In genomic region chr6:85188256-85189110, GRCm38 (mm10) we compare ENCODE assay signal across 9 mouse cellular contexts. TPM values are rescaled to one million over a fixed set of nuclear protein-coding genes. Genes with fewer than 3 reads are reported as not detected.
DNase-seq lines count a peak whose midpoint lies in the region; ATAC-seq and TF ChIP-seq lines count a peak whose summit lies in the region.
"Had no signal": no experiment of that assay in that cellular context is flagged by ENCODE, and none has a peak within 500 bp of the region (broad histone marks: within the 10 kb centered on the region; RNA-seq: fewer than 3 reads in every experiment).

No protein-coding gene starts in this region.

- no peaks in the 10 kb centered on the region for H3K9me3 ChIP-seq in ES-E14 (ENCODE audit: control insufficient read depth, insufficient read depth, low read depth, low read length)
- H3K9me3 ChIP-seq in intestine, embryonic 16.5 days (ENCODE audit: control insufficient read depth, low read length), result no peaks in the 10 kb centered on the region
- no peaks in the 10 kb centered on the region for H3K9me3 ChIP-seq in liver, embryonic 16.5 days (replicated peaks; ENCODE audit: control insufficient read depth, low read length)

- peak overlapping the region; percentile 61 to 81 for H3K4me3 ChIP-seq in ES-E14 (ENCODE audit: insufficient read depth in 1 of 2, low read depth in 1 of 2, low read length in 2 of 2, poor library complexity in 1 of 2, severe bottlenecking in 1 of 2)
- H3K4me3 ChIP-seq in intestine, embryonic 16.5 days (ENCODE audit: low read length), result peak overlapping the region; percentile 45
- H3K4me3 ChIP-seq in liver, embryonic 16.5 days (ENCODE audit: low read depth, low read length), result peak overlapping the region; percentile 36; the same call in 1 of the 2 replicates

- ATAC-seq in intestine, embryonic 16.5 days, result no peak
- ATAC-seq in liver, embryonic 16.5 days (ENCODE audit: low read depth), result no peak
- ATAC-seq in erythroid progenitor cell, adult 5-6 weeks (replicated peaks; ENCODE audit: low FRiP score, poor library complexity, severe bottlenecking), result no peak

- peaks cover 0 to 2% of the 10 kb centered on the region in 2 experiments; a peak in 1 of 4 replicates for H3K4me1 ChIP-seq in ES-E14 (ENCODE audit: control insufficient read depth in 2 of 2, insufficient read depth in 2 of 2, low read length in 2 of 2, poor library complexity in 1 of 2)
- H3K4me1 ChIP-seq in intestine, embryonic 16.5 days (ENCODE audit: control insufficient read depth, insufficient read depth, low read length), result peaks cover 27% of the 10 kb centered on the region
- no peaks in the 10 kb centered on the region; the same call in 1 of the 2 replicates for H3K4me1 ChIP-seq in liver, embryonic 16.5 days (ENCODE audit: control insufficient read depth, low read depth, low read length)

- H3K9ac ChIP-seq in ES-E14 (ENCODE audit: insufficient read depth, low read depth, low read length, poor library complexity, severe bottlenecking), result peak overlapping the region; percentile 22; the same call in 1 of the 2 replicates
- H3K9ac ChIP-seq in intestine, embryonic 16.5 days (ENCODE audit: low read depth, low read length), result no peak overlapping the region
- H3K9ac ChIP-seq in liver, embryonic 16.5 days (ENCODE audit: low read depth, low read length), result no peak overlapping the region

- no peaks in the 10 kb centered on the region for H3K36me3 ChIP-seq in ES-E14 (ENCODE audit: control insufficient read depth, insufficient read depth, low read length, poor library complexity, severe bottlenecking)
- H3K36me3 ChIP-seq in intestine, embryonic 16.5 days (ENCODE audit: control insufficient read depth, insufficient read depth, low read length), result no peaks in the 10 kb centered on the region
- H3K36me3 ChIP-seq in liver, embryonic 16.5 days (ENCODE audit: control insufficient read depth, insufficient read depth), result no peaks in the 10 kb centered on the region

- H3K27ac ChIP-seq in ES-E14 (ENCODE audit: insufficient read depth, low read depth, low read length, poor library complexity, severe bottlenecking), result no peak overlapping the region
- H3K27ac ChIP-seq in intestine, embryonic 16.5 days (ENCODE audit: low read length), result no peak overlapping the region
- H3K27ac ChIP-seq in liver, embryonic 16.5 days (ENCODE audit: low read length), result no peak overlapping the region

- peak overlapping the region; percentile 84 for H3K4me2 ChIP-seq in intestine, embryonic 16.5 days (ENCODE audit: low read depth, low read length)
- peak overlapping the region; percentile 50; the same call in 1 of the 2 replicates for H3K4me2 ChIP-seq in liver, embryonic 16.5 days (ENCODE audit: low read depth, low read length)

- DNase-seq in ES-E14 (ENCODE audit: low read depth, low spot score), result no peak
- peak; percentile 34 for DNase-seq in embryo, embryonic 11 days
- no peak for DNase-seq in urinary bladder, postnatal 10 days (ENCODE audit: low spot score)
- DNase-seq in frontal cortex, postnatal 14 days (ENCODE audit: low spot score in 2 of 2), result no peak
- DNase-seq in adrenal gland, adult 18-20 months (ENCODE audit: low spot score in 2 of 2), result no peak

- in situ Hi-C loops in ES-E14 (cut with MboI; ENCODE audit: low sequenced_read_pairs in 2 of 2, unreplicated experiment in 2 of 2), result loop anchor here (25.0 kb wide), 2 partner anchors 601 to 1476 kb away; partner anchors contain the start of genes Vax2 (in 2 of the 2) and Cyp26b1 (in 1 of the 2)

- WGBS in intestine, embryonic 16.5 days, result under 1% methylated on average over 39 of the region's 39 CpGs
- WGBS in liver, embryonic 16.5 days (ENCODE audit: insufficient replicate concordance), result 2% methylated on average over 39 of the region's 39 CpGs

- H3K27me3 ChIP-seq in intestine, embryonic 16.5 days (replicated peaks; ENCODE audit: control insufficient read depth, insufficient read depth, low read length), result peaks cover 75% of the 10 kb centered on the region
- peaks cover 91% of the 10 kb centered on the region for H3K27me3 ChIP-seq in liver, embryonic 16.5 days (ENCODE audit: control insufficient read depth, insufficient read depth, low read depth, low read length)

TF ChIP-seq in ES-E14, 5 proteins besides CTCF, POLR2A, EP300 and RAD21:
- TF ChIP-seq ZNF384 (IDR thresholded peaks at IDR 0.05; ENCODE audit: low read depth, low read length) (no peak), ZC3H11A (IDR thresholded peaks at IDR 0.05; ENCODE audit: borderline replicate concordance, low read depth, low read length) (no peak), CHD2 (IDR thresholded peaks at IDR 0.05; ENCODE audit: low read depth, low read length) (no peak), MAFK (IDR thresholded peaks at IDR 0.05; ENCODE audit: insufficient read depth, low read depth, low read length) (no peak), HCFC1 (IDR thresholded peaks at IDR 0.05; ENCODE audit: borderline replicate concordance, insufficient read depth, low read length) (no peak)

RNA-seq across cellular contexts. Expression of gene Emx1, which starts 1.2 kb away (rescaled TPM):
- total RNA-seq in ES-E14 (2012; rRNA removed), result 0.37 TPM in 1 of 2 replicates, not detected in the other
- polyA plus RNA-seq in intestine, embryonic 16.5 days (2015; fragmentation: Nextera tagmentation; extraction: Ambion mirVana), result 0.10 TPM in 1 of 2 replicates, not detected in the other
- polyA plus RNA-seq in liver, embryonic 16.5 days (2015; fragmentation: Nextera tagmentation; extraction: Ambion mirVana), result not detected in 2 replicates
- not detected in 2 replicates for total RNA-seq in erythroid progenitor cell, adult 5-6 weeks (2015; ENCODE audit: low replicate concordance)
- not detected in 2 replicates for total RNA-seq in erythroid progenitor cell, adult 5-6 weeks (2017; ENCODE audit: low replicate concordance)
- not detected for total RNA-seq in adrenal gland, adult 18-20 months (2021)
- total RNA-seq: adrenal gland, adult 2 months had no signal
- polyA plus RNA-seq: adrenal gland, adult 2 months had no signal

RNA-seq across cellular contexts. Expression of gene Spr, which starts 50.9 kb away (rescaled TPM):
- 75.3 and 83.0 TPM in 2 replicates for total RNA-seq in ES-E14 (2012; rRNA removed)
- polyA plus RNA-seq in intestine, embryonic 16.5 days (2015; fragmentation: Nextera tagmentation; extraction: Ambion mirVana), result 94.1 and 101 TPM in 2 replicates
- 29.0 and 30.2 TPM in 2 replicates for polyA plus RNA-seq in liver, embryonic 16.5 days (2015; fragmentation: Nextera tagmentation; extraction: Ambion mirVana)
- 1.1 and 1.3 TPM in 2 replicates for total RNA-seq in erythroid progenitor cell, adult 5-6 weeks (2015; ENCODE audit: low replicate concordance)
- 0.77 and 2.6 TPM in 2 replicates for total RNA-seq in erythroid progenitor cell, adult 5-6 weeks (2017; ENCODE audit: low replicate concordance)
- total RNA-seq in adrenal gland, adult 18-20 months (2021), result 10 to 100 TPM; 67.1 to 77.5 TPM

Comparison
In these comparisons a context has a peak if more than half of its experiments do, and no peak if none do; other contexts are left out.
1. RNA of gene Spr, which starts 50.9 kb away (total RNA-seq): 75.3 to 83.0 TPM in ES-E14 and 67.1 to 77.5 TPM in adrenal gland, adult 18-20 months; 0.77 to 2.6 TPM in erythroid progenitor cell, adult 5-6 weeks; every median in the first group is over 10 times any median in the second.
2. Peak in every context shown above with its lines, with median percentiles within 50 percentile points of each other: H3K4me3 ChIP-seq.